Mouse (Mus musculus) G1E (cell line): ENCODE data around the gene Dclre1a.

ENCODE experiments used
- CTCF ChIP-seq: IDR thresholded peaks from 2 replicates; pipeline ENCODE4 v1.5.1; 2012; ENCODE audit warnings: low read depth, low read length, inconsistent platforms, mixed read lengths
- GATA1 ChIP-seq: IDR thresholded peaks from 2 replicates; pipeline ENCODE4 v1.6.1; 2012; ENCODE audit warnings: borderline replicate concordance, low read length, inconsistent platforms, mixed read lengths
- GATA2 ChIP-seq: IDR thresholded peaks from 2 replicates; pipeline ENCODE4 v1.6.1; 2012; ENCODE audit warnings: low read depth, low read length, inconsistent platforms, borderline replicate concordance
- POLR2AphosphoS5 ChIP-seq: IDR thresholded peaks from 2 replicates; pipeline ENCODE4 v1.6.1; 2012; ENCODE audit warnings: low read depth, low read length, inconsistent platforms; ENCODE audit not compliant: insufficient replicate concordance
- TAL1 ChIP-seq: conservative IDR thresholded peaks from 2 replicates; pipeline ENCODE4 v1.6.1; 2012; ENCODE audit warnings: low read depth, low read length, inconsistent platforms, mixed read lengths

GRCm38 (mm10) chr19:56566041-56566440 is 18.0 kb upstream of the Dclre1a start:
- no peak for TF ChIP-seq CTCF
- TF ChIP-seq TAL1, result no peak
- no peak for TF ChIP-seq GATA1
- TF ChIP-seq POLR2AphosphoS5, result no peak
- TF ChIP-seq GATA2, result no peak
